Mouse (Mus musculus): ENCODE results near the gene Hoxa11.

- TF ChIP-seq POLR2A (IDR thresholded peaks at IDR 0.05; ENCODE audit: borderline replicate concordance, insufficient read depth, low read length) = no peak
- TF ChIP-seq CTCF (IDR thresholded peaks at IDR 0.05; ENCODE audit: borderline replicate concordance, insufficient read depth, low read depth, low read length) = no peak
These were observed 16.3 kb upstream of the Hoxa11 start for GRCm38 (mm10) chr6:52261751-52262462.

Data from cerebellum, adult 2 months (tissue).